Mouse (Mus musculus): ENCODE results near the gene Hivep3.

Gene Hivep3

GRCm38 (mm10) chr4:119733184-119733880, at the start of gene Hivep3:
Gene Hivep3, plus strand, starts transcription at chr4:119733784.
- in situ Hi-C loops (cut with MboI, MseI) = loop anchor here (10.0 kb wide), 1 partner anchor 321 kb away; no protein-coding TSS in a partner anchor

- in situ Hi-C loops (cut with MboI, MseI) = no loop called here
Observed at GRCm38 (mm10) chr4:119685746-119686145, 47.8 kb upstream of the Hivep3 start.

GRCm38 (mm10) chr4:119698339-119698738, 35.2 kb upstream of the Hivep3 start:
- in situ Hi-C loops (cut with MboI, MseI) = loop anchor here (5.0 kb wide), 1 partner anchor 59 kb away; no protein-coding TSS in a partner anchor

GRCm38 (mm10) chr4:119701269-119701954, 32.2 kb upstream of the Hivep3 start:
- in situ Hi-C loops (cut with MboI, MseI) = no loop called here

- in situ Hi-C loops (cut with MboI, MseI) = no loop called here
Observed at GRCm38 (mm10) chr4:119703965-119704364, 29.6 kb upstream of the Hivep3 start.

GRCm38 (mm10) chr4:119707326-119707725, 26.3 kb upstream of the Hivep3 start:
- in situ Hi-C loops (cut with MboI, MseI) = no loop called here

- in situ Hi-C loops (cut with MboI, MseI) = no loop called here
Observed at GRCm38 (mm10) chr4:119707751-119708150, 25.8 kb upstream of the Hivep3 start.

- in situ Hi-C loops (cut with MboI, MseI) = no loop called here
Observed at GRCm38 (mm10) chr4:119710208-119710607, 23.4 kb upstream of the Hivep3 start.

- in situ Hi-C loops (cut with MboI, MseI) = no loop called here
Observed at GRCm38 (mm10) chr4:119717443-119717842, 16.1 kb upstream of the Hivep3 start.

GRCm38 (mm10) chr4:119721531-119721930, 12.1 kb upstream of the Hivep3 start:
- in situ Hi-C loops (cut with MboI, MseI) = no loop called here

GRCm38 (mm10) chr4:119726074-119726473, 7.5 kb upstream of the Hivep3 start:
- in situ Hi-C loops (cut with MboI, MseI) = no loop called here

- in situ Hi-C loops (cut with MboI, MseI) = no loop called here
Observed at GRCm38 (mm10) chr4:119727871-119728270, 5.7 kb upstream of the Hivep3 start.

GRCm38 (mm10) chr4:119733942-119734341, 358 bp downstream of the Hivep3 start:
- in situ Hi-C loops (cut with MboI, MseI) = loop anchor here (10.0 kb wide), 1 partner anchor 321 kb away; no protein-coding TSS in a partner anchor

GRCm38 (mm10) chr4:119734352-119734751, 768 bp downstream of the Hivep3 start:
- in situ Hi-C loops (cut with MboI, MseI) = loop anchor here (10.0 kb wide), 1 partner anchor 320 kb away; no protein-coding TSS in a partner anchor

GRCm38 (mm10) chr4:119738641-119739040, 5.1 kb downstream of the Hivep3 start:
- in situ Hi-C loops (cut with MboI, MseI) = loop anchor here (10.0 kb wide), 1 partner anchor 316 kb away; no protein-coding TSS in a partner anchor

- in situ Hi-C loops (cut with MboI, MseI) = loop anchor here (10.0 kb wide), 1 partner anchor 315 kb away; no protein-coding TSS in a partner anchor
Observed at GRCm38 (mm10) chr4:119739301-119740062, 5.9 kb downstream of the Hivep3 start.

- in situ Hi-C loops (cut with MboI, MseI) = no loop called here
Observed at GRCm38 (mm10) chr4:119748341-119748740, 14.8 kb downstream of the Hivep3 start.

- in situ Hi-C loops (cut with MboI, MseI) = loop anchor here (5.0 kb wide), 1 partner anchor 57 kb away; no protein-coding TSS in a partner anchor
Observed at GRCm38 (mm10) chr4:119750157-119750556, 16.6 kb downstream of the Hivep3 start.

- in situ Hi-C loops (cut with MboI, MseI) = loop anchor here (5.0 kb wide), 1 partner anchor 57 kb away; no protein-coding TSS in a partner anchor
Observed at GRCm38 (mm10) chr4:119750681-119751211, 17.2 kb downstream of the Hivep3 start.

- in situ Hi-C loops (cut with MboI, MseI) = loop anchor here (5.0 kb wide), 1 partner anchor 56 kb away; no protein-coding TSS in a partner anchor
Observed at GRCm38 (mm10) chr4:119751408-119752006, 17.9 kb downstream of the Hivep3 start.
